Mouse (Mus musculus) CH12.LX (cell line): ENCODE results near the gene Prss42.

ENCODE experiments used
- CTCF ChIP-seq, 2 experiments: IDR thresholded peaks in 1 of 2; conservative IDR thresholded peaks in 1 of 2; 2 replicates each; pipeline ENCODE4 v1.5.1; 2011 to 2012; ENCODE audit warnings: low read depth in 2 of 2, low read length in 2 of 2, improper control_type of control experiment in 1 of 2, inconsistent platforms in 1 of 2, mild to moderate bottlenecking in 1 of 2, moderate library complexity in 1 of 2
- JUND ChIP-seq: conservative IDR thresholded peaks from 2 replicates; pipeline ENCODE4 v1.6.1; 2011; ENCODE audit warnings: low read depth, low read length, improper control_type of control experiment
- KAT2A ChIP-seq: IDR thresholded peaks from 2 replicates; pipeline ENCODE4 v1.6.1; 2012; ENCODE audit warnings: low read length, improper control_type of control experiment, inconsistent platforms; ENCODE audit not compliant: insufficient replicate concordance
- MAFK ChIP-seq: IDR thresholded peaks from 2 replicates; pipeline ENCODE4 v1.6.1; 2011; ENCODE audit warnings: low read length, improper control_type of control experiment; ENCODE audit not compliant: insufficient replicate concordance
- MEF2A ChIP-seq: IDR thresholded peaks from 2 replicates; pipeline ENCODE4 v1.6.1; 2014; ENCODE audit warnings: low read depth, mild to moderate bottlenecking, inconsistent platforms, low read length, improper control_type of control experiment, borderline replicate concordance
- PAX5 ChIP-seq: IDR thresholded peaks from 2 replicates; pipeline ENCODE4 v1.6.1; 2012; ENCODE audit warnings: low read length, inconsistent platforms, mixed read lengths
- TCF12 ChIP-seq: IDR thresholded peaks from 2 replicates; pipeline ENCODE4 v1.6.1; 2014; ENCODE audit warnings: low read depth, mild to moderate bottlenecking, inconsistent platforms, low read length, improper control_type of control experiment
- USF2 ChIP-seq: conservative IDR thresholded peaks from 2 replicates; pipeline ENCODE4 v1.6.1; 2011; ENCODE audit warnings: low read depth, low read length, improper control_type of control experiment

DNA sequence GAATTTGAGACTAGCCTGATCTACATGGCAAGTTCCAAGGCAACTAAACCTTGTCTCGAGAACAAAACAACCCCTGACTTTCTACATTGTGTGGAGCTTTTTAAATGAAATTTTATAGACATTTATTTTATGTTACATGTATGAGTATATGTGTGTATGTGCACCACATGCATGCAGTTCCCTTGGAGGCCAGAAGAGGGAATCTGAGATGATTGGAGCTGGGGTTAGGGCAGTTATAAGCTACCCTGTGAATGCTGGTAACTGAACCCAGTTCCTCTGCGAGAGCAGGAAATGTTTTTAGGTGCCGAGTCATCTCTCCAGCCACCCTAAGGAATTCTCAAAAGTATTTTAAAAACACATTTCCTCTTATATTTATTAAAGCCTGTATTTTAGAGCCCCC, 9.8 kb upstream of the Prss42 start:
- TF ChIP-seq TCF12 (no peak), USF2 (no peak), CTCF (conservative IDR thresholded peaks at IDR 0.05 in 1 of 2, IDR thresholded peaks at IDR 0.05 in 1 of 2; ENCODE audit: low read depth in 2 of 2, low read length in 2 of 2) (0 out of 4 replicates have a peak, but pooled peaks of 1 of the 2 experiments have one; percentile 1), PAX5 (no peak), KAT2A (no peak), MEF2A (no peak), MAFK (no peak), JUND (no peak)
